Mouse (Mus musculus) cerebellum, adult 11-12 months (tissue): Measurements from ENCODE around the gene Gemin5.

Source experiments
- DNase-seq: peaks from one replicate; pipeline ENCODE4 v3.0.0; 2022

Gemin5 gene

DNA sequence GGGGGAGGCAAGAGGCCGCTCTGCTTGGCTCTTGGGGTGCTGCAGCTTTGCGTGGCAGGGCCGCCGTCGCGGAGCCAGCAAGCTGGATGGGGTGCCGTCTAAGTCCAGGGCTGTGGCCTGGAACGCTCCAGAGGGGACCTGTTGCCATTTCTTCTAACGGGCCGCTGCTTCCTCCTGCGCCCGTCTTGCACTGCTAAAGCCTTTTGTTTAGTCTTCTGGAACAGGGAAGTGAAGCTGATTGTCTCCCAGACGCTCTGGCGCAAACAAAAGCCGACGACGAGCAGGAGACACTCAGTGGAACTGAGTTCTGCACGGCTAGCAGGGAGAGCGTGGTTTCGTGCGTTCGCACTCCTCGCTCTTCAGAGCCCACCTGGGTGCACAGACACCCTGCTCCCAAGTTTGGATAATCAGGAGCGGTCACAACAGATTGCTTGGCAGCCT is 64.0 kb downstream of the Gemin5 start:
- no peak for DNase-seq

DNA sequence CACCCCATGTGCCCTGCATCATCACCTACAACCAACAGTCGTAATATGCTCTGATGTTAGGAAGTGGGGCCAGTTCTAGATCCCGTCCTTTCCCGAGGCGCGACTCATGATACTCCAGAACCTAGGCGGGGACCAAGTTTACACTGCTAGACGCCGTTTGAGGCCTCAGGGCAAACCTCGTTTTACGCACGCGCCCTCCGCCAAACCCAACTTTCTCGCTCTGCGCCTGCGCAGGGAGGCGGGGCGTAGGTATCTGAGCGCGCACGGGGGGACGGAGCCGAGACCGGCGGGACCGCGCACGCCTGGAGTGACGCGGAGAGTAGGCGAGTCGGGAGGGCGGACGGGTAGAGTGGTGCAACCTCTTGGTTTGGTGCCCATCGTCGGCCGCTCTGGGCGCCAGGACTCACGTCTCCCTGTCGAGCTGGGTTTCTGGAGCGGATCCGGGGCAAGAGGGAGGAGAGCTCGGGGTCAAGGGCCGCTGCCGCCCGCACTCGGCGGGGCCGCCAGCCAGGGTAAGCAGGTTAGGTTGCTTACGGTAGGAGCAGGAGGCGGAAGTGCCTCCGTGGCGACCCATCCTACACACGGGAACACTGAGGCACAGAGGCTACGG is 64.5 kb downstream of the Gemin5 start, which contains the start of gene Cnot8:
Gene Cnot8, plus strand, starts transcription at position 457 of the 610 bp plus-strand sequence.
- peak; percentile 99 for DNase-seq

DNA sequence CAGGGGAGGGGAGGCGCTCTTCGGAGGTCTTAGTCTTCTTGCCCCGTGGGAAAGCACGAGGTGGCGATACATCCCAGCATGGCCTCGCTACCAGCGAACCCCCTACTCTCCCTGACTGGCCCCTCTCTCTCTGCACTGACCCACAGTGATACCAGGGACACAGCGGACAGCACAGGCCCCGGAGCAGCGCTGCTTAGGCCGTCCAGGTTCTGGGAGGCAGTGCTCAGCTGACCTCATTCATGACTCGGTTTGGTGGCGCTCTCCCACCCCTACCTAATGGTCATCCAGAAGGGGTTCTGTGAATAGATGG is 65.0 kb downstream of the Gemin5 start:
- DNase-seq, result no peak

DNA sequence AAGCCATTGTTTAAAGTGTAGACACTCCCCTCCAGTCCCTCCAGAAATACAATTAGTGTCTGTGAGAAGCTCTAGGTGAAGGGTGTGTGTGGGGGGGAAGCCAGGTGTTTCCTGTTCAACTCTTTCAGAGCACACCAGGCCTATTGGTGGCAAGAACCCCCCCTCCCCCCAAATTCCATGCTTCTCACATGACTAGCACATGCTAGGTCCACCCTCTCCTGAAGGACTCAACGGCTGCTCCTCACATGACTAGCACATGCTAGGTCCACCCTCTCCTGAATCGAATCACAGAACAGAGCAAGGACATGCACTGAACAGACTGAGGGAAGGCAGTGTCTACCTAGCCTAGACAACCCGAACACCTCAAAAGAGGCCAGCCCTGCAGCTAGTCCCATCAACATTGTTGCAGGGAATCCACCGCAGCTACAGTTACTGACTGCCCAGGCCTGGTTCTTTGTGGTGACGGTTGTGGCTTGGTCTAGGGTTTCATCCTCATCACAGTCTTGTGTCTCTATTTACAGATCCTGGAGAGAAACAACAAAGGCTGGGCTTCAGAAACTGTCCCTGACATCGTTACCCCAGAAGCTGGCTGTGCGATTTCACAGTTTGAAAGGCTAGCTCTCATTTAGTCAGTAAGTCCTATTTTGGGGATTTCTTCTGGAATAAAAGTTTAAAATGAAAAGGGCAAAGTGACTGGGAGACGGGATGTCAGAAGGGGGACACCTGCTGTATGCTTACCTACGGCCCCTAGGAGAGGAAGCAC is 65.6 kb downstream of the Gemin5 start:
- DNase-seq, result peak; percentile 42

DNA sequence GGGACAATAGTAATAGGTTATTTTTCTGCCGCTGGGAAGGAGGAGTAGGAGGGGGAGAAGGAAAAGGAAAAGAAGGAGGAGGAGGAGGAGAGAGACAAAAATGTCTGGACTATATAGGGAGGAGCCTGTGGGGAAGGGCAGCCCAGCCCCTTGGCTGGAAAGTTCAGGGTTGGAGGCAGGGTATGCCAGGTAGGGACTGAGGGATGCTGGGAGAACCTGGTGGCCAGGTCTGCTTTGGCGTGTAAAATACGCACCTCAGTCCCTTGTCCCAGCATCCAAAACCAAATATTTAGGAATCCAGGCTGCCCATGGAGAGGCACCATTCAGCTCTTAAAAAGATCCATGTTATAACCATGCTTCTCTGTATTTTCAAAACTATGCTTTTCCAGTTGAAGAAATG is 66.2 kb downstream of the Gemin5 start:
- DNase-seq, result peak; percentile 43

DNA sequence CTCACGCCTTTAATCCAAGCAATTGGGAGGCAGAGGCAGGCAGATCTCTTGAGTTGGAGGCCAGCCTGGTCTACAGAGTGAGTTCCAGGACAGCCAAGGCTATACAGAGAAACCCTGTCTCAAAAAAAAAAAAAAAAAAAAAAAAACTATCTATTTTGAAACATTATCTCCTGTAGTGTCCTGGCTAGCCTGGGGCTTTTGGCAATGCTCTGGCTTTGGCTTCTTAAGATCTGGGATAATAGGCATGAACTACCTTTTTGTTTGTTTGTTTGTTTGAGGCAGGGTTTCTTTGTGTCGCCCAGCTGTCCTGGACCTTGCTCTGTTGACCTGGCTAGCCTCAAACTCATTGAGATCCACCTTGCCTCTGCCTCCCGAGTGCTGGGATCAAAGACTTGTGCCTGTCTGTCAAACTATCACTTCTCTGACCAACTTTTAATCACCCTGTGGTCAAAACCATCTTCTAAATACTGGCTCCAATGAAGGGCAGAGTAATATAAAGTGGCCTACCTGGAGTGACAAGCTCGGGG is 67.1 kb downstream of the Gemin5 start:
- no peak for DNase-seq

DNA sequence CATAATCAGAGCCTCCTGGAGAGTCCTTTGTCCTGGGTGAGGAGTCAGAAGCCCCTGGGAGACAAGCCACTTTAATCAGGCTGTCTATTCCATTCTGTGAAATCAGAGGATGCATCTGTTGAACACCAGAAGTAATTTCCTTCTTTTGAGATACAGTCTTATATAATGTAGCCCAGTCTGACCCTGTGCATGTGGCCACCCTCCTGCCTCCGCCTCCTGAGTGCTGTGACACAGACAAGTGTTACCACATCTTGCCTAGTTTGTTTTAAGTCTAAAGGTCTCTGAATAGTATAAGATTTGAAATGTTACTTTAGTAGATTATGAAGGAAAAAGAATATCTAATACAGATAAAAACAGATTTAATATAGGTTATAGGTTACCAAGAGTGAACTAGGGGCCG is 68.3 kb downstream of the Gemin5 start:
- no peak for DNase-seq

DNA sequence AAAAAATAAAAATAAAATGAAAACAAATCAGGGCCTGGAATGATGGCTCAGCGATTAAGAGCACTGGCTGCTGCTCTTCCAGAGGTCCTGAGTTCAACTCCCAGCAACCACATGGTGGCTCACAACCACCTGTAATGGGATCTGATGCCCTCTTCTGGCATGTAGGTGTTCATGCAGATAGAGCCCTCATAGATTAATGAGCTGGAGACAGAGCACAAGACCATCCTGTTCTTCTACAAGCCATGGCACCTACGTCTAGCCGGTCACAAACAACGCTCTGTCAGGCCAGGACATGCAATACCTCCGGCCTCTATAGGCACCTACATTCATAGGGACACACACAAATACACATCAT is 70.0 kb downstream of the Gemin5 start:
- DNase-seq, result peak; percentile 34

DNA sequence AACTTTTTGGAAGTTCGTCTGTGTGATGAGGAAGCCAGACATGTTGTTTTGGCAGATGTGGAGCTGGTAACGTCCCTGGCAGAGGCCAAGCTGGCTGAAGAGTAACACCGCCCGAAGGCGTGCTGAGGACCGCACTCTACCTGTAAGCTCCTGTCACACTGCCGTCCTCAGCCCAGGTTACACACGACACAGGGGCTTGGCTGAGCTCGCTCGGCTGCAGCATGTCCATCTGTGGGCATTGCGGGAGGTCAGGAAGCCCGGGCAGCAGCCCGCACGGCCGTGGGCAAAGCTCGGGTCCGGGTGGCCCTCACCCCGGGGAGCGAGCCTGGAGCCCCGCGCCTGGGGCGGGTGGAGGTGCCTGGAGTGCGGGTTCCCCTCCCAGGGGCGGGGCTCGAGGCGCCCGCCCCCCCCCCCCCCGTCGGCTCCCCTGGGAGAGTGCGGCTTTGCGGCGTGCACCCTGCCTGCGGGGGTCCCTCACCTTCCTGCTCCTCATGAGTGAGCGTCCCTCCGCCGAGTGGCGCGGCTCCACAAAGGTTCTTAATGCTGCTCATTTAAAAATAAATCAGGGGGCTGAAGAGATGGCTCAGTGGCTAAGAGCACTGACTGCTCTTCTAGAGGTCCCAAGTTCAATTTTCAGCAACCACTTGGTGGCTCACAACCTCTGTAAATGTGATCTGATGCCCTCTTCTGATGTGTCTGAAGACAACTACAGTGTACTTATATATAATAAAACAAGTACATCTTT is 70.5 kb downstream of the Gemin5 start:
- peak; percentile 81 for DNase-seq

DNA sequence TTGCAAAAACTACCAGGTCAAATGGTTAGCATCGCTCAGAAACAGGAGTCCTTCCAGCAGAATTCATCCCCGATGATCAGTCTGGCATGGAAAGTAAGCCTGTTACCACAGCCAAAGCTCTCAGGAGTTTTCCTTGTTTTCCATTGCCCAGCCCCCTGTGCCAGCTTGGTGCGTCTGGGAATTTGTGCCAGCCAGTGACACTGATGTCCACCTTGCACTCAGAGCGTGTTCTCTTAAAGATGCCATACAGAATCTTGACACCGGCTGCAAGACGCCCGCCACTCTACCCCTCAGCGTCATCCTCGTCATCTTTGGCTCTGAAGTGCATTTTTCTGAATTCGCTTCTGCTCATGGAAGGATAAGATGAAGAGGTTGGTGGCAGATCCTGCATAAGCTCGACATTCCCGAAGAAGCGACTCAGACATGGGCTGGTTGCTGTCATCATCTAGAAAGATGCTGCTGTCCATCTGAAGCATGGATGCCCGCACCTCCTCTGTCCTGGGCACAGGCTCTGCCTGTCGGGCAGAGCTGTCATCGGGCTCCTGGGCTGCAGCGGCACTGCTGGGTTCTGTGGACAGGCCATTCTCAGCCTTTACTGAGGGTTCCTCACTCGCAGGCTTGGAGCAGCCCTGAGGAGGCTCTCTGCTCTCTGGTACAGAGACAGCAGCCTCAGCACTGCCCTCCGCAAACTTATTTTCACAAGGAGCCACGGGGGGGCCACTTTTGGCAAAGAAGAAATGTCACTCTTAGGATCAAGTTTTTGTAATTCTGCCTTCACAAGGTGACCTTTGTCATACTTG is 71.3 kb downstream of the Gemin5 start:
- DNase-seq, result peak; percentile 70

DNA sequence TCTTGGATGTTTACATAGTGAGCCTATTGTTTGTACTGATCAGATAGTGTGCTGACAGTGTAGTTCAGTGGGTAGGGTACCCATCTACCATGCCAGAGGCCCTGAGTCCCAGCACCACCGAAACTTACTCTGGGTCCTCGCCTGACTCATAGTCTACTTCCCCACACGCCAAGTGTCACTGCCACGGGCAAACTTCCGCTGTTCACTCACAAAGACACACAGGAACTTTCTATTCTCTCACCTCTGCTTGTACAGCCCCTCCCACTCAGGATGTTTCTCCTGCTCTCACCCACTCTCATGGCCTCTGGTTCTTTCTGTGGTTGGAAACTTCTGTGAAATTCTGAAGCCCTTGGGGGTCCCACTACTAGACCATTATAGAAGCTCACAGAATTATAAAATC is 72.2 kb downstream of the Gemin5 start:
- DNase-seq, result no peak

DNA sequence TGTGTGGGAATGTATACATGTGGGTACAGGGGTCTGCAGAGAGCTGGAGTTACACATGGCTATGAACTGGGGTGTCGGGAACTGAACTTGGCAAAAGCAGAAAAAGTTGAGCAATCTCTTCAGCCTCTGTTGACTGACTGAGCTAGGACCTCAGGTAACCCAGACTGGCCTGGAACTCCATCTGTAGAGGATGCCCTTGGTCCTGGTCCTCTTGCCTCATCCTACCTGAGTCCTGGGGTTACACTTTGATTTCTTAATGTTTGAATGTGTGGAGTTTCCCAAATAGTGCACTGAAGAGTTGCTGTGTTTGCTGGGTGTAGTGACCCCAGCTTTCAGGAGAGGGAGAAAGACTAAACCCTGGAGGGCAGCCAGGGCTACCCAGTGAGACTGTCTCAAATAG is 72.8 kb downstream of the Gemin5 start:
- no peak for DNase-seq

DNA sequence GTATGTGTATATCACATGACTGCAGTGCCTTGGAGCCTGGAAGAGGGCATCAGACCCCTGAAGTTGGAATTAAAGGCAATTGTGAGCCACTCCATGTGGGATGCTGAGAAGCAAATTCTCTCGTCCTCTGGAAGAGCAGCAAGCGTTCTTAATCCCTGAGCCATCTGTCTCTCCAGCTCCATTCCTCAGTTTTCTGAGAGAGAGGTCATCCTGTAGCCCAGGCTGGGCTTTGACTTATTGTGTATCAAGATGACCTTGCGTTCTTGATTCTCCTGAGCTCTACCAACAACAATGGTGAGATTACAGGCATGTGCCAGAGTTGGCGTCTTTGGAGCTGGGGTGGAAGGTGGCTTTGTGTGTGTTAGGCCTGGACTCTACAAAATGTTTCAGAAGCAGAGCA is 73.6 kb downstream of the Gemin5 start:
- DNase-seq, result no peak

DNA sequence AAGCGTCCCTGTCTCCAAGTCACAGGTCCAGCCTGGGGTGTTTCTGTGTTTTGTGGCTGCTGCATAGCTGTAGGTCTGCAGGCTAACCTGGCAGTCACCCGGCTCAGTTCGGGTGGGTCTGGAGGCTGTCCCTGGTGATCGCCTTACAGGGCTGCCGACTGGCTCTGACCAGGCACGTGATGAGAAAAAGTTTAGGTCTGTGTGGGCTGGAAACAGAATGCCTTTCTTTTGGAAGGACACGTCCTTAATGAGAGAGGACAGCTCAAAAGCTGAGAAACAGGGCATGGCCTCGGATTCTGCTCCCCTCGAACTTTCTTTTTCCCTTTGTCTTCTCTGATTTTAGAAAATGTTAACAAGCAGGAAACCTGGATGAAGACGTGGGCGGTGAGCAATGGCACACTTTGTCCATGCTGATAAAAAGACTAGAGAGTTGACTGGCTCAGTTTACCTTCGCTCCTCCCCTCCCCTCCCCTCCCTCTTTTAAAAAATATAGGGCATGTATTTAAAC is 75.3 kb downstream of the Gemin5 start, which contains the start of gene Gm12248:
Gene Gm12248, minus strand, starts transcription at position 114 of the 508 bp plus-strand sequence.
- no peak for DNase-seq

DNA sequence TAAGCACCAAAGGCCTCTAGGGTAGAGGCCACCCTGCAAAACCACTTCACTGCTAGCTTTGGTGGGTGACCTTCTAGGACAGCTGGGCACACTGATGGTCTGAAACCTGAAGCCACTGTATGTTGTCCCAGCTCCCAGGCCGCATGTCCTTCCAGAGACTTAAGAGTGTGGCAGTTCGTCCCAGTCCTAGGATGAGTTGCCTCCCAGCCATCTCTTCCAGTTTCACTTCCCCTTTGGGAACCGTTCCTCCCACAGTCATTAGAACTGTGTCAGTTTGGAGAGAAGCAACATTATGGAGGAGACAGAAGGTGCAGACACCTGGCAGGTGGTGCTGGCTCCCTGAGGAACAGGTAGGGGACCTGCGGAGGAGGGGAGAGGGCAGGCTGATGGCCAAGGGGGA is 75.8 kb downstream of the Gemin5 start:
- no peak for DNase-seq

DNA sequence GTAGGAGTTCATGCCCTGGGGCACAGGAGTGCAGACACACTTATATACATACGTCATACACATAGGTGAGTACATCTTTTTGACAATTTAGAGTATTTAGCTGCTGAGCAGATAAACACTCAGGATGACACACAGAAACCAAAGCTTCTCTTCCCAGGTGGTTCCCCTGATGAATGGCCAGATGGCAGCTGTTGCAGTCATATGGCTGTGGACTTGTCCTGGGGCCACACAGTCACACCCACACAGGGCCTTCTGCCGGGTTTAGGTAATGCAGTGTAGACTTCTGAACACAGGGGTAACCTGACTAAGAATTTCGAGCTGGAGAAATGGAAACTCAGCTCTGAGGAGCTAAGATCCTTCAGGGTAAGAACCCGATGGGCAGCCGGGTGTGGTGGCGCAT is 86.6 kb downstream of the Gemin5 start:
- DNase-seq, result peak; percentile 73

DNA sequence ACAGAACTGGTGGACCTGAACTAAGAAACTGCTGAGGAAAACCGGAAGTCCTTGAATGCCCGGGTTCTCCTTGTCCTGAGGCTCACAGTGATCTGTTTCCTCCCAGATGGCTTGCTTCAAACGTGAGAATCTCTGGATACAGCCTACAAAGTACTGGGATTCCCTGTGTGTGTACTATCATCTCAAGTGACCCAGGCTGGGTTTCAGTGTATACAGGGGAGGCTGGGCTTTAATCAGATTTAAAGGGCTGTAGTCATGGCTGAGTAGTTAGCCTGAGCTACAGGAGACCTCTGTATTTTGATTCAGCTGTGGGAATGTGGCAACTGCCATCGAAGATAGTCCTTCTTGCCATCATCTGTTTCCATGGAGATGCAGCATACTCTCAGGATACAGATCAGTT is 91.1 kb downstream of the Gemin5 start:
- DNase-seq, result no peak

DNA sequence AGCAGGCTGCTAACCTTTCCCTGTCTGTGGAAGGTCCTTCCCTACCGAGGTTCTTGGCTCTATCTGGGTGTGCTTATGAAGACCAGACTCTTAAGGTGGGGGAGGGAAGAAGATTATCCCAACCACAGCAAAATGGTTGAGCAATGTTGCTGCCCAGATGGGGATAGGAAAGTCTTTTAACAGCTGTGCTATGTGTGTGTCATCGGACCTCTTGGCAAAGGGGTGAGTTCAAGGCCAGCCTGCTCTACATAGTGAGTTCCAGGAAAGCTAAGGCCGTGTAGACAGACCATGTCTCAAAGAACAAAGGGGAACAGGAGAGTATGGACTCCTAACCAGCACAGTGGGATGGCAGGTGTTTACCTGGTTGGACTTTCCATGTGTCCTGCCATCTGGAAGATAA is 95.4 kb downstream of the Gemin5 start:
- DNase-seq, result no peak
